Mouse (Mus musculus): Measurements from ENCODE around the gene Gnai3.

- TF ChIP-seq POLR2A (IDR thresholded peaks at IDR 0.05; ENCODE audit: borderline replicate concordance, extremely low read depth, low read depth, low read length) (peak; percentile 33; the same call in 1 of the 2 replicates), CTCF (IDR thresholded peaks at IDR 0.05; ENCODE audit: insufficient read depth, low read length) (no peak)
Observed at GRCm38 (mm10) chr3:108085721-108086469, 60.1 kb downstream of the Gnai3 start.

Data from lung, adult 2 months (tissue).